Mouse (Mus musculus): ENCODE results near the gene Arid1a.
"Not testable (repeated sequence)": the region's sequence is repeated elsewhere in the genome, so short reads cannot be mapped to it uniquely, and the experiment has no call there.

DNA sequence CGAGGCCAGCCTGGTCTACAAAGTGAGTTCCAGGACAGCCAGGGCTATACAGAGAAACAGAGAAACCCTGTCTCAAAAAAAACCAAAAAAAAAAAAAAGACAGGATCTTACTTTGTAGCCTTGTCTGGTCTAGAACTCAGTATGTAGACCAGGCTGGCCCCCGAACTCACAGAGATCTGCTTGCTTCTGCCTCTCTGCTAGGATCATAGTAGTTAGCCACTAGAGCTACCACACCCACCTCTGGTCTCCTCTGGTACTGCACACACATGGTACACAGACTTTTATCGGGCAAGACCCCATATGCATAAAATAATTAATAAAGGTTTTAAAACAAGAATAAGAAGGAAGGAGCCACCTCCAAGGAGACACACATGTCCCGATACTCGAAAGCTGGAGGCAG lies 102.5 kb downstream of the Arid1a start:
- not testable (repeated sequence) for TF ChIP-seq CTCF (IDR thresholded peaks at IDR 0.05; ENCODE audit: borderline replicate concordance, insufficient read depth, low read depth, low read length); POLR2A (IDR thresholded peaks at IDR 0.05; ENCODE audit: borderline replicate concordance, insufficient read depth, low read length)
